Mouse (Mus musculus) hindbrain, embryonic 12.5 days (tissue): ENCODE measurements around the gene Fgd5. TPM values are rescaled to one million over a fixed set of nuclear protein-coding genes. Genes with fewer than 3 reads are reported as not detected.

Experiments
- ATAC-seq: fragments of 200-750 bp; cut with Nextera tagmentation; 2 replicates; pipeline ENCODE4 v1.8.0; 2017; ENCODE audit warnings: moderate TSS enrichment; ENCODE audit not compliant: low FRiP score
- H3K27ac ChIP-seq: fragments of 300-500 bp; sonication (generic); 2 replicates; pipeline ENCODE4 v1.5.1; 2016; ENCODE audit warnings: mild to moderate bottlenecking
- H3K27me3 ChIP-seq: fragments of 300-500 bp; sonication (generic); 2 replicates; pipeline ENCODE4 v1.6.1; 2016; ENCODE audit warnings: mild to moderate bottlenecking
- H3K36me3 ChIP-seq: fragments of 300-500 bp; sonication (generic); 2 replicates; pipeline ENCODE4 v1.6.1; 2016; ENCODE audit warnings: mild to moderate bottlenecking
- H3K4me1 ChIP-seq: fragments of 300-500 bp; sonication (generic); 2 replicates; pipeline ENCODE4 v1.6.1; 2016
- H3K4me2 ChIP-seq: fragments of 300-500 bp; sonication (generic); replicated peaks from 2 replicates; pipeline ENCODE4 v1.6.1; 2016; ENCODE audit warnings: mild to moderate bottlenecking
- H3K4me3 ChIP-seq: fragments of 300-500 bp; sonication (generic); 2 replicates; pipeline ENCODE4 v1.5.1; 2016; ENCODE audit warnings: mild to moderate bottlenecking
- H3K9ac ChIP-seq: fragments of 300-500 bp; sonication (generic); 2 replicates; pipeline ENCODE4 v1.6.1; 2016; ENCODE audit warnings: mild to moderate bottlenecking, moderate library complexity
- H3K9me3 ChIP-seq: fragments of 300-500 bp; sonication (generic); replicated peaks from 2 replicates; pipeline ENCODE4 v1.6.1; 2016; ENCODE audit warnings: mild to moderate bottlenecking
- WGBS: fragments of 180-500 bp; shearing (Covaris S2); methylation state at CpG from one replicate; pipeline ENCODE4 v1.1.7; 2016; 5-methylcytosine and 5-hydroxymethylcytosine counted together
- polyA plus RNA-seq: library from polyadenylated mRNA; unstranded; fragments of >200 nt; fragmentation: Nextera tagmentation; extraction: Ambion mirVana; gene quantifications from 2 replicates; pipeline ENCODE4 v1.2.1, GENCODE M21; 2016

Gene Fgd5
- polyA plus RNA-seq, 1 experiment from 2014 or later: 13.3 TPM

DNA sequence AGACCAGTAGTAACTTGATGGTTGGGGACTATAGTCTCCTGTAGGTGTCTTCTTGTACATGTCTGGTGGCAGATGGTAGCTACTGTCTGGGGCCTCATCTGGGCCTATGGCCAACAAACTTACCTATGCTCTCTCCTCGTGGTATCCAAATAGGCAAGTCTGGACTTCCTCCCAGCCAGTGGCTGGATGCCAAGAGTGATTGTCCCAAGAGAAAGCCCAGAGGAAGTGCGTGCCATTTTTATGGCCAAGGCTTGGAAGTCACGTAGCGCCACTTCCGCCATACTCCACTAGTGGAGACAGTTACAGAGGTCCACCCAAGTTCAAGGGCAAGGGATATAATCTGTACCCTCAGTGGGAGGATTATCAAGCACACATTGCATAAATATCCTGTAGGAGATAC lies 62.6 kb downstream of the Fgd5 start:
- H3K4me2 ChIP-seq: no peak overlapping the region
- no peak overlapping the region for H3K4me3 ChIP-seq
- no peaks in the 10 kb centered on the region for H3K27me3 ChIP-seq
- H3K4me1 ChIP-seq: no peaks in the 10 kb centered on the region
- WGBS: 90% methylated on average over 5 of the region's 5 CpGs
- no peak overlapping the region for H3K27ac ChIP-seq
- no peak overlapping the region for H3K9ac ChIP-seq
- ATAC-seq: no peak
- no peaks in the 10 kb centered on the region for H3K36me3 ChIP-seq
- H3K9me3 ChIP-seq: no peaks in the 10 kb centered on the region

DNA sequence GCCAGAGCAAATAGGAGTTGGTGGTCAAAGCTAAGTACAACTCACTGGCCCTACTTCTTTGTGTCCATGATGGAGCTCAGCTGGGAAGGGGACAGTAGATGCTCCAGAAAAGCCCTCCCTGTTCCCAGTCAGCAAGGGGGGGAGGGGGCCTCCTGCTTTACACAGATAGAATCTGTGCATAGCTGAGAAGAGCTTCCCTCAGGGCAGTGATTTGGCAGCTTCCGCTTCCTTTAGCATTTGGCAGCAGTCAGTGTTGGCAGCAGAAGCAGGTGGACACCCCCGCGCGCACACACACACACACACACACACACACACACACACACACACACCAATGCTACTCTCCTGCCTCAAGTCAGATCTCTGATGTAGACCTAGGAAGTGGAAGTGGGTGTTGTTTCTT lies 63.4 kb downstream of the Fgd5 start:
- Histone ChIP-seq H3K27me3 (no peaks in the 10 kb centered on the region), H3K36me3 (no peaks in the 10 kb centered on the region), H3K9ac (no peak overlapping the region), H3K27ac (no peak overlapping the region), H3K4me3 (no peak overlapping the region), H3K4me1 (no peaks in the 10 kb centered on the region), H3K4me2 (no peak overlapping the region), H3K9me3 (no peaks in the 10 kb centered on the region)
- ATAC-seq: no peak
- 69% methylated on average over 4 of the region's 4 CpGs for WGBS

DNA sequence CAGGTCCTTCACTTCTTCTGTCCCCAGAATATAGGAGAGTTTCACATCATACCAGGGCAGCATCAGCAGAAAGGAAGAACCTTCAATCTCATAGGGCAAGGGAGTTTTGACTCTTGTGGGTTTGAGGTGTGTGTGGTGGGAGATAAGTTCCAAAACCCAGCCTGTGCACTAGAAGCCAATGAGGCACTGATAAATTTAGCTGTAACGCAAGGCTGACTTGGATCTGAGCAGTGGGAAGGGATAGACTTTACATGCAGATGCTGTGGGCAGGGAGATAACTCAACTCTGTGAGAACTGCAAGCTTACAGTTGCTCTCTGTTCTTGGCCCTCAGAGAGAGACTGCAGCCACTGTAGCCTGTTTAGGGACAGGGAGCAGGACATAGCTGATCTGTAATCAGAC lies 64.2 kb downstream of the Fgd5 start:
- Histone ChIP-seq H3K4me2 (no peak overlapping the region), H3K9me3 (no peaks in the 10 kb centered on the region), H3K36me3 (no peaks in the 10 kb centered on the region), H3K4me1 (no peaks in the 10 kb centered on the region), H3K27ac (no peak overlapping the region), H3K9ac (no peak overlapping the region), H3K4me3 (no peak overlapping the region), H3K27me3 (no peaks in the 10 kb centered on the region)
- 92% methylated on average over 1 of the region's 1 CpGs for WGBS
- no peak for ATAC-seq

DNA sequence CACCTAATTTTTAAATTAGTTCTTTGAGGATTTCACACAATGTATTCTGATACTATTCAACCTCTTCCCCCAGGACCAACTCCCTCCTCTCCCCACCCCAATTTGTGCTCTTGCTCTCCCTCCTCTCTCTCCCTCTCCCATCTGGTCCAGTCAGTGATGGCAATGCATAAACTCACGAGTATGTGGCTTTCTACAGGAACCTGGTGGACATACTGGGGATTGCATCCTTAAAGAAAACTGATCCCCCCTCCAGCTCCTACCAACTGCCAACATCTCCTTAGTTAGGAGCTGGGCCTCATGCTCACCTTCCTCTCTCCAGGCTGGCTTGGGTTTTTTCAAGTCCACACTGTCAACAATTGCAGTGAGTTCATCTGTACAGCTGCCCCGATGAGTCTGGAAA lies 79.1 kb downstream of the Fgd5 start:
- no peak overlapping the region for H3K27ac ChIP-seq
- H3K27me3 ChIP-seq: no peaks in the 10 kb centered on the region
- ATAC-seq: no peak
- no peak overlapping the region for H3K4me3 ChIP-seq
- H3K36me3 ChIP-seq: no peaks in the 10 kb centered on the region
- H3K9me3 ChIP-seq: no peaks in the 10 kb centered on the region
- peaks cover 5% of the 10 kb centered on the region; the same call in 1 of the 2 replicates for H3K4me1 ChIP-seq
- WGBS: 49% methylated on average over 2 of the region's 2 CpGs
- H3K4me2 ChIP-seq: no peak overlapping the region
- H3K9ac ChIP-seq: no peak overlapping the region

DNA sequence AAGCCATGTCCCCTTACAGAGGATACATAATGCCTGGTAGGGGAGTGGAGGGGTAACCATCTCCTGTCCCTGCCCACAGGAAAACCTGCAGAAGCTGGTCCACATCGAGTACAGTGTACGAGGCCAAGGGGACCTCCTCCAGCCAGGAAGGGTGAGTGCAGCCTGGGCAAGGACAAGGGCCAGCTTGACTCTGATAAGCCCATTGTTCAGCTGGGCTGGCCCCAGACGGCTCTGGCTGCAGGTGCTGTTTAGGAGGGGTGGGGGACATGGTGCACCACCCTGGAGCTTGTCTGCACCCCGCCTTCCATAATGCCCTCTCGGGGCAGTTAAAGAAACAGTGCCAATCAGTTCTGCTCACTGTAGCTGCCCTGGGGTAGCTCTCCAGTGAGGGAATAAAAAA lies 83.0 kb downstream of the Fgd5 start:
- Histone ChIP-seq H3K4me3 (no peak overlapping the region), H3K9ac (no peak overlapping the region), H3K27ac (no peak overlapping the region), H3K4me2 (no peak overlapping the region), H3K36me3 (no peaks in the 10 kb centered on the region), H3K27me3 (no peaks in the 10 kb centered on the region), H3K4me1 (peaks cover 5% of the 10 kb centered on the region; the same call in 1 of the 2 replicates), H3K9me3 (no peaks in the 10 kb centered on the region)
- ATAC-seq: no peak
- 58% methylated on average over 5 of the region's 5 CpGs for WGBS

DNA sequence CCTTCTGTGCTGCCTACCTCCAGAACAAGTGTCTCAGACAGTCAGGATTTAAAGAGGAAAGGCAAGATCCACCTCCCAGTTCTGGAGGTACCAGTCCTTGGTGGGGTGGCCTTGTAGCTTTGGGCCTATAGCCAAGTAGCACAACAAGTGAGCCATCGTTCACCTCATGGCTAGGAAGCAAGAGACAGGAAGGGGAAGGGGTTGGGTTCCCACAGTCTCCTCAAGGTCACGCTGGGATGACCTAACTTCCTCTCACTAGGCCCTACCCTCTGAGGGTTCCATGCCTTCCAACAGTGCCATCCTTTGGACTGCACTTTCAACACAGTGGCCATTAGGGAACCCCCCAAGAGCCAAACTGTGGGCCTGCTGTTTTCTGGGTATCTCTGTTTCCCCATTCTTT lies 84.8 kb downstream of the Fgd5 start:
- no peak for ATAC-seq
- peaks cover 5% of the 10 kb centered on the region; the same call in 1 of the 2 replicates for H3K4me1 ChIP-seq
- WGBS: 88% methylated on average over 2 of the region's 2 CpGs
- no peak overlapping the region for H3K4me3 ChIP-seq
- H3K27ac ChIP-seq: no peak overlapping the region
- no peak overlapping the region for H3K4me2 ChIP-seq
- no peaks in the 10 kb centered on the region for H3K9me3 ChIP-seq
- H3K27me3 ChIP-seq: no peaks in the 10 kb centered on the region
- no peak overlapping the region for H3K9ac ChIP-seq
- H3K36me3 ChIP-seq: no peaks in the 10 kb centered on the region

DNA sequence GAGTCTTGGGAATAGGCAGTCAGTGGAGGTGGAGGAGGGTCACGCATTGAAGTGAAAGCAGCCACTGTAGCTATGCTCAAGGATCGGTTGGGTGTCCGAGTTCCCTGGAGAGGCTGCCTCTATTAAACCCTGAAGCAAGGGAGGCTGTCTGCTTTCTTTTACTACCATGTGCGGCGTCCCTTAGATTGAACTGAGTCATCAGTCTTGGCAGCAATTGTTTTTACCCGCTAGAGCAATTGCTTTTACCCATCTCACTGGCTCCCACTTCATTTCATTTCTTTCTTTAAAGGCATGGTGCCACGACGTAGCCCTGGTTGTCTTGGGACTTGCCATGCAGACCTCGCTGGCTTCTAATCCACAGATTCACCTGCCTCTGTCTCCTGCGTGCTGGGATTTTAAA lies 85.4 kb downstream of the Fgd5 start:
- no peak for ATAC-seq
- Histone ChIP-seq H3K9ac (no peak overlapping the region), H3K4me2 (no peak overlapping the region), H3K27me3 (no peaks in the 10 kb centered on the region), H3K27ac (no peak overlapping the region), H3K9me3 (no peaks in the 10 kb centered on the region), H3K4me1 (peaks cover 5% of the 10 kb centered on the region; the same call in 1 of the 2 replicates), H3K4me3 (no peak overlapping the region), H3K36me3 (no peaks in the 10 kb centered on the region)
- WGBS: 71% methylated on average over 10 of the region's 10 CpGs

DNA sequence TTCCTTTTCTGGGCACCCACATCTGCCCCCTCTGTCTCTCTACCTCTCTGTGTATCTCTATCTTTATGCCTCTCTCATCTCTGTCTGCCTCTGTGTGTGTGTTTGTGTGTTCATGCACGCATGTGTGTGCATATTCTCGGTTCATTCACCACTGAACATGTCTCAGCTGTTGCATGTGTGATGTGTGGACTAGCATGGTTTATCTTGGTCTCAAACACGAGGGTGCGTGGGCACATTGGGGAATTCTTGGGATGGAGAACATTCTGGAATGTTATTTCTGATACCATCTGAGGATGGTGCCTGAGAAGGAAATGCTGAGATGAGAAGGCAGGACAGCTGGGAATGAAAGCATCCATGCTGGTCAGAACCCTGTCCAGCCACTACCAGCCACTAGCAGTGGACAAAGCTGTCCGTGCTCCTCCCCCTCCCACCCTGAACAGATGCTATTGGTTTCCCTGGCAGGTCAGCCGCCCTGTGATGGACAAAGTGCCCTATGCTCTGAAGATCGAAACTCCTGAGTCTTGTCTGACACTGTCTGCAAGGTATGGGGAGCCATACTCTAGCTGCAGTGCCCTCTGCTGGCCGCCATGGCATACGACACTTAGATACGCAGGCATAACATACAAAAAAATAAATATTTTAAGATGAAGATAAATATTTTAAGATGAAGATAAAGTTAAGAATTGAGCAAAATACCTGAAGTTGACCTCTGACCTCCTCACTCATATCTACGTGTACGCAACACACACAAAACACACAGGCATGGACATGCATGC lies 87.2 kb downstream of the Fgd5 start:
- H3K27ac ChIP-seq: no peak overlapping the region
- 56% methylated on average over 12 of the region's 12 CpGs for WGBS
- no peak overlapping the region for H3K9ac ChIP-seq
- H3K4me1 ChIP-seq: peaks cover 5% of the 10 kb centered on the region; the same call in 1 of the 2 replicates
- H3K9me3 ChIP-seq: no peaks in the 10 kb centered on the region
- H3K4me3 ChIP-seq: no peak overlapping the region
- ATAC-seq: 0 out of 2 replicates have a peak, but pooled peaks have one; percentile 38
- no peaks in the 10 kb centered on the region for H3K36me3 ChIP-seq
- no peaks in the 10 kb centered on the region for H3K27me3 ChIP-seq
- H3K4me2 ChIP-seq: no peak overlapping the region

DNA sequence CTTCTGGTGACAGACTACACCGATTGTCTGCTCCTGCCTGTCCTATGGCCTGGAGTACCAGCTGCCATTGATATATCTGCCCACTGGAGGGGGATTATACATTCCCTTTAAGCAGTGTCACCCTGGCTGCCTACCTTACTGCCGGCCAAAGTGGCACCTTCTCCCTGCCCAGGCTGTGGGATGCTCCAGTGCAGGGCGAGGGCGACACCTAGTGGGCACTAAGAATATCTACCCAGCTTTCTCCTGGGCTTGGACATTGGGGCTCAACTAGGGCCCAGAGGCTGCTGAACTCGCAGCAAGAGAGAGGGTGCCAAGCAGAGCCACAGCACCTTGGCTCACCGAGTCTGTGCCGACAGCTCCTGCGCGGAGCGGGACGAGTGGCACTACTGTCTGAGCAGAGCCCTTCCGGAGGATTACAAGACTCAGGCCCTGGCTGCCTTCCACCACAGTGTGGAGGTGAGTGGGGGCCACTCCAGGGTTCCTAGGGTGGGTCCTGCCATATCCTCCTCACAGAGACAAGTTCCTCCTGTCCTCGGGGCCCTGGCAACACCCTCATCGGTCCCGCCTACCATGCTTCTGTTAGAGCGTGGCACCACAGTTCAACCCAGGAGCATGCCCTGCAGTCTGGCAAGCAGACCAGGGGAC lies 88.6 kb downstream of the Fgd5 start:
- Histone ChIP-seq H3K9ac (no peak overlapping the region), H3K27ac (no peak overlapping the region), H3K4me2 (no peak overlapping the region), H3K36me3 (no peaks in the 10 kb centered on the region), H3K27me3 (no peaks in the 10 kb centered on the region), H3K4me3 (no peak overlapping the region), H3K4me1 (no peaks in the 10 kb centered on the region), H3K9me3 (no peaks in the 10 kb centered on the region)
- peak; percentile 80; the same call in 1 of the 2 replicates for ATAC-seq
- 34% methylated on average over 16 of the region's 16 CpGs for WGBS

DNA sequence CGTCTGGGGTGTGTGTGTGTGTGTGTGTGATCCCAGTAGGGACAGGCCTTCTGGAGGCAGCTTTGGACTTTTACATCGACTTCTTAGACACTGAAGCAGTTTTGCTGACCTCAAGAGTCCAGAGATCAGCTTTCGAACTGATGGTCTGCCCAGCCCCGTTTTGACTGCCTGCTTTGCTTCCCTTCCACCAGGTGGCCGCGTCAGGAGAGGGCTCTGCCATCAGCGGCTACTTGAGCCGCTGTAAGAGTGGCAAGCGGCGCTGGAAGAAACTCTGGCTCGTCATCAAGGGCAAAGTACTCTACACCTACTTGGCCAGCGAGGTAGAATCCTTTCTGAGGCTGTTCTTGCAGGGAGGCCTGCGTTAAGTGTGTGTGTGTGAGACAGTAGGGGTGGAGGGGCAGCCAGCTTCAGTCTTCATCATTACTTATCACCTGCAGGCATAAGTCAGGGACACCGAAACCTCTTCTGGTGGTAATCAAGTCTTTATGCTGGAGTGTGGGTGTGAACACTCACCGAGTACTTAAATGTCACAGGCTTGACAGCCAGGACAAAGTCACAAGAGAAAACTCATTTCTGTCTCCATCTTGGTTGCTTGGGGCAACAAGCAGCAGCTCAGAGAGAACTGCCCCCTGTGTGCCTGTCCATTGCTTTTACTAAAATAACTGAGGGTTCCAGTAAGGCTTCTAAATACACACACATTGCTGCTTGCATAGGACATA lies 92.6 kb downstream of the Fgd5 start:
- H3K27ac ChIP-seq: no peak overlapping the region
- no peak overlapping the region for H3K9ac ChIP-seq
- H3K9me3 ChIP-seq: no peaks in the 10 kb centered on the region
- no peaks in the 10 kb centered on the region for H3K27me3 ChIP-seq
- H3K36me3 ChIP-seq: no peaks in the 10 kb centered on the region
- H3K4me1 ChIP-seq: no peaks in the 10 kb centered on the region
- no peak overlapping the region for H3K4me3 ChIP-seq
- H3K4me2 ChIP-seq: no peak overlapping the region
- ATAC-seq: no peak
- WGBS: 60% methylated on average over 15 of the region's 15 CpGs

DNA sequence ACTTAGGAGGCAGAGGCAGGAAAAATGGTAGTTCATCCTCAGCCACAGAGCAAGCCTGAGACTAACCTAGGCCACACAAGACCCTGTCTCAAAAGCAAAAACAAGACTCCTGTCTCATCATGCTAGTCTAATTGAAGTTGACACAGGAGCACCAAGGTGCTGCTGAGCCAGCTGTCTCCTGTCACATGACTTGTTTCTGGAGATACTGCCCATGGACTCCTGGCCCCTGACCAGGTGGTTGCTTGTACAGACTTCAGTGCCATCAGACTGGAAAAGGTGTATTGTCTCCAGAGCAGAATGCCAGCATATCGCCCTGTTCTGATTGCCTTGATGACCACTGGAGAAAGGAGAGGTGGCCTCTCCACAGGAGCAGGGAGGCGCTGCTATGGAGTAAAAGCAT lies 102.1 kb downstream of the Fgd5 start:
- no peak overlapping the region for H3K4me3 ChIP-seq
- H3K27me3 ChIP-seq: no peaks in the 10 kb centered on the region
- no peaks in the 10 kb centered on the region for H3K4me1 ChIP-seq
- H3K27ac ChIP-seq: no peak overlapping the region
- H3K9ac ChIP-seq: no peak overlapping the region
- no peak for ATAC-seq
- H3K36me3 ChIP-seq: no peaks in the 10 kb centered on the region
- 91% methylated on average over 2 of the region's 2 CpGs for WGBS
- H3K4me2 ChIP-seq: no peak overlapping the region
- H3K9me3 ChIP-seq: no peaks in the 10 kb centered on the region

DNA sequence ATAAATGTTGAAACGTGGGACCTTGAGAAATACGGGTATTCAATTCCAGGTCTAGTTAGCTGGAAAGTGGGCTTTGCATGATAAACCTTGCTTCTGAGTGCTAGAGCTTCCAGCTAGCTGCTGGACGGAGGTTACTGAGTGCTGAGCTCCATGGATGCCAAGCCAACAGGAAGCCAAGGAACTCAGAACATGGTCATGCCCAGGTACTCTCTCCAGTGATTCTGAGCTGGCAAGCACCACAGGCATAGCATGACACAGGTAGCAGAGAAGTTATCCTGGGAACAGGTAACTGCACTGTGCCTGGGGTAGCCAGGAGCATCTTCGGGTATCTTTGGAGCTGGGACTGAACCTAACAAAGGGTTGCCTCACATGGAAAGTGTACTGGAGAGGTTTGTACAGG lies 104.1 kb downstream of the Fgd5 start:
- no peaks in the 10 kb centered on the region for H3K36me3 ChIP-seq
- no peak overlapping the region for H3K4me3 ChIP-seq
- no peaks in the 10 kb centered on the region for H3K9me3 ChIP-seq
- no peak overlapping the region for H3K27ac ChIP-seq
- no peaks in the 10 kb centered on the region for H3K4me1 ChIP-seq
- no peak overlapping the region for H3K4me2 ChIP-seq
- H3K27me3 ChIP-seq: no peaks in the 10 kb centered on the region
- WGBS: 92% methylated on average over 4 of the region's 4 CpGs
- H3K9ac ChIP-seq: no peak overlapping the region
- no peak for ATAC-seq
